Mouse (Mus musculus): ENCODE measurements around the gene Susd4. TPM values are rescaled to one million over a fixed set of nuclear protein-coding genes. Genes with fewer than 3 reads are reported as not detected.

Susd4 gene
- polyA plus RNA-seq, 1 experiment from 2014 or later, result 98.3 TPM

DNA sequence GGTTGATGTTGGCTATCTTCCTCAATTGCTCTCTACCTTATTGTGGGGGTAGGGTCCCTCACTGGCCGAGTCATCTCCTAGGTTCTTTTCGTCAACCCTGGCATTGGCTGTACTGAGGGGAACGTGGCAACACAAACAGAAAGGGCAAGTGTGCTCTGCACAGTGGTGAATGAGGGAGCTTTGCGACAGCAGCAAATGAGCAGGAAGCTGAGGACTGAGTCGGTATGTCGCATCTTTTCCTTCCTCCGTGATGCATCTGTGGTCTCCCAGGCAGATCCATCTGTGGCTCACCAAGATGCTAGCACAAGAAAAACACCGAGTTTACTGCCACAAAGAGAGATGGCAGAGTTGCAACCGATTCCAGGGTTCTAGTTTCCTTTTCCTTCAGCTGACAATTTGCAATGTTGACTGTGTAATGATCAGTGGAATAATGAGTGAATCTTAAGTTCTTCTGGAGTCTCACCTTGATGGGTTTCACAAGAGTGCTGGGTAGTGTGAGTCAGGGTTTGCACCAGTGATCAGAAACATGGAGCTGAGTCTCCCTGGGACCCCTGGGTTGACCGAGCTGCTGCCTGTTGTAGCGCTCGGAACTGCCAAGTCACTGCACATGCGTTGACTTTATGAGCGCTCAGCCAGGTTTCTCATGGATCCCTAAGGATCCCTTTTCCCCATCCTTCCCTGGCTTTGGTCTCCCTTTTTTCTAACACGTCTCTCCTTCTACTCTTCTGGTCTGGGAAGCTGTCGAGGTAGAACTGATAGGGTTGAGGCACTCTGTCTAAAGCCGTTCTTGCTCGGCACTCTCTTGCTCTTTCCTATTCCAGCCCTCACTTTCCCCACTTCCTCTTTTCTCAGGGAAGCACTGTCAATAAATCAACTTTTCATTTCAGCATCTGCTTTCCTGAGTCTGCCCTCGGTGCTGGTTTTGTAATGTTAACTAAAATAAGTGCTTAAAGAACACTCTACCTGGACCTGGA lies 164.5 kb downstream of the Susd4 start:
- H3K27me3 ChIP-seq (ENCODE audit: control insufficient read depth, insufficient read depth, low read length), result no peaks in the 10 kb centered on the region
- H3K36me3 ChIP-seq (ENCODE audit: control insufficient read depth, insufficient read depth, low read length), result no peaks in the 10 kb centered on the region
- no peak overlapping the region for H3K4me2 ChIP-seq (ENCODE audit: low read depth, low read length)
- no peaks in the 10 kb centered on the region for H3K9me3 ChIP-seq (ENCODE audit: control insufficient read depth, low read length)
- ATAC-seq (ENCODE audit: low read depth), result no peak
- WGBS, result 77% methylated on average over 19 of the region's 19 CpGs
- no peaks in the 10 kb centered on the region for H3K4me1 ChIP-seq (ENCODE audit: control insufficient read depth, insufficient read depth, low read length)
- no peak overlapping the region for H3K9ac ChIP-seq (replicated peaks; ENCODE audit: low read depth, low read length)
- no peak overlapping the region for H3K27ac ChIP-seq (ENCODE audit: low read depth, low read length)
- H3K4me3 ChIP-seq (ENCODE audit: low read depth, low read length), result no peak overlapping the region

DNA sequence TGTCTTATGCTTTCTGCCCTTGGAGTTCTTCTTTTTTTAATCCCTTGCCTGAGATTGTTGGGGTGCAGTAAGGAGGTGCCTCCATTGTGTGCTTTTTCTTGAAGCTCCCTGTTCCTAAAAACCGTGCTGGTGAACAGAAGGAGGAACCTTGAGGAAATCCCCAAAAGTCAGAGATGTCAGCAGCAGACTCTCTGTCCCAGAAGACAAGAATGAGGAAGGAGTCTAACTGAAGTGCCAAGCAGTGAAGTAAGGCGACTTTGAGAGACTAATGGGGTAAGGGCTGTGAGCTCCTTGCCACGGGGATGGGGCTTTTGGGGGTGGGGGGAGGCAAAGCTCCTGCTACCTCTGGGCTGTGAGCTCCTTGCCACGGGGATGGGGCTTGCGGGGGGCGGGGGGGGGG lies 171.8 kb downstream of the Susd4 start:
- Histone ChIP-seq H3K9me3 (ENCODE audit: control insufficient read depth, low read length) (no peaks in the 10 kb centered on the region), H3K4me3 (ENCODE audit: low read depth, low read length) (no peak overlapping the region), H3K9ac (replicated peaks; ENCODE audit: low read depth, low read length) (no peak overlapping the region), H3K27me3 (ENCODE audit: control insufficient read depth, insufficient read depth, low read length) (no peaks in the 10 kb centered on the region), H3K4me2 (ENCODE audit: low read depth, low read length) (no peak overlapping the region), H3K4me1 (ENCODE audit: control insufficient read depth, insufficient read depth, low read length) (no peaks in the 10 kb centered on the region), H3K36me3 (ENCODE audit: control insufficient read depth, insufficient read depth, low read length) (no peaks in the 10 kb centered on the region), H3K27ac (ENCODE audit: low read depth, low read length) (no peak overlapping the region)
- 64% methylated on average over 5 of the region's 6 CpGs for WGBS
- ATAC-seq (ENCODE audit: low read depth), result no peak

DNA sequence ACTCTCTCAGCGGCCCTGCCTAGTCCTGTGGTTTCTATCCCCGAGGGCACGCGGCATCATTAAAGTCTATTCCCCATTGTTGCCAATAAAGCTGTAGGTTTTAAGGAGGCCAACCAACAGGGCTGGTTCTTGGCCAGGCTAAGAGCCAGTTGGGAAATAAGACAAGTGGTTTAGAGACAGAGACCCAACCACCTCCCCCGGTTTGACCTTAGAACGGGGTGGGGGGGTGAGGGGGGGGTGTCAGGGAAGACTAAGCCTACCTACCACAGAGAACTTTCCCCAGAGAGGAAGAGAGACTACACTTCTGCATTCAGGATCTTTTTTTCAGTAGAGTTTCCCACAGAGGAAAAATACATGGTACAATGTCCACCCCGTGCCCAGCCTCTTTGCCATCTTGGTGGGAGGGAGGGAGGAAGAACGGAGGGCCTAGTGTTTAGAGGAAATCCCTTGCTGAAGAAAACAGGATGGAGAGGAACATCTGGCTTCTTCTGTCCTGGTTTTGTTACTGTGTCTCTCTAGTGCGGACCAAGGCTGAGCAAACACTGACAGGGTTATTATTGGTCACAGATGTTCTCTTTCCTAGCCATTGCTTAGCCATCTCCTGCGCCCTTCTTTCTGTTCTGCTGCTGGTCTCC lies 173.9 kb downstream of the Susd4 start:
- Histone ChIP-seq H3K27me3 (ENCODE audit: control insufficient read depth, insufficient read depth, low read length) (no peaks in the 10 kb centered on the region), H3K27ac (ENCODE audit: low read depth, low read length) (no peak overlapping the region), H3K4me1 (ENCODE audit: control insufficient read depth, insufficient read depth, low read length) (no peaks in the 10 kb centered on the region), H3K9me3 (ENCODE audit: control insufficient read depth, low read length) (no peaks in the 10 kb centered on the region), H3K4me2 (ENCODE audit: low read depth, low read length) (no peak overlapping the region), H3K9ac (replicated peaks; ENCODE audit: low read depth, low read length) (no peak overlapping the region), H3K4me3 (ENCODE audit: low read depth, low read length) (no peak overlapping the region), H3K36me3 (ENCODE audit: control insufficient read depth, insufficient read depth, low read length) (no peaks in the 10 kb centered on the region)
- ATAC-seq (ENCODE audit: low read depth), result no peak
- 52% methylated on average over 10 of the region's 10 CpGs for WGBS

DNA sequence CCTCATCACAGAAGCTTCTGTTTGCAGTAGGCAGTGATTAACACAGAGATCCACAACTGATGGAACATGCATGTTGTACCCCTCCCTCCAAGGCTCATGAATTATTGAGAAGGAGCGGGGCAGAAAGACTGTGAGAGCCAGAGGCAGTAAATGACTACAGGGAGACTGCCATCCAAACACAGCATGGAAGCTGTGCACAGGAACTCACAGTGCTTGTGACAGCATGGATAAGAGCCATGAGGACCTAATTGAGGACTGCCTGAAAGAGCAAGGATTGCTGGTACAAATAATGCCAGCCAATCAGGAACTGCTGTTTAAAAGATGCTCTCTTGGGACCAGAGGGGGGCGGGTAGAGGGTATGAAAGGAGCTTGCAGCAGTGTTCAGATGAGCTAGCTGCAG lies 178.3 kb downstream of the Susd4 start:
- H3K27ac ChIP-seq (ENCODE audit: low read depth, low read length), result no peak overlapping the region
- 44% methylated on average over 2 of the region's 2 CpGs for WGBS
- no peak overlapping the region for H3K4me2 ChIP-seq (ENCODE audit: low read depth, low read length)
- no peak overlapping the region for H3K9ac ChIP-seq (replicated peaks; ENCODE audit: low read depth, low read length)
- peak; percentile 54 for ATAC-seq (ENCODE audit: low read depth)
- H3K4me1 ChIP-seq (ENCODE audit: control insufficient read depth, insufficient read depth, low read length), result no peaks in the 10 kb centered on the region
- no peaks in the 10 kb centered on the region for H3K9me3 ChIP-seq (ENCODE audit: control insufficient read depth, low read length)
- no peaks in the 10 kb centered on the region for H3K36me3 ChIP-seq (ENCODE audit: control insufficient read depth, insufficient read depth, low read length)
- no peak overlapping the region for H3K4me3 ChIP-seq (ENCODE audit: low read depth, low read length)
- no peaks in the 10 kb centered on the region for H3K27me3 ChIP-seq (ENCODE audit: control insufficient read depth, insufficient read depth, low read length)

DNA sequence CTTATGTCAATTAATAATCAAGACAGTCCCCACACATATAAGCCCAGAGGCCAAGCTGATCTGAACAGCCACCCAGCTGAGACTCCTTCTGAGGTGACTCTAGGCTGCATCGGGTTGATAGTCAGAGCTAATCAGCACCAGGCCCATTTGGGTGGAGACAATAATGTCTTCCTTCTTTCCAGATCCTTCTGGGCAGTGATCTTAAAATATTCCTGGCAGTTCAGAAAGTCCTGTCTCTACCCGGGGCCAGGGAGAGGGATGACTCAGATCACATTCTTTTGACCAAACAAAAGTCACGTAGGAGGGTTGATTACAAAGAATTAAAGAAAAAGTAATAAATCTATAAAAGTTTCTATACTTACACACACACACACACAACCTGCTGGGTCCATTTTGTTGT lies 180.3 kb downstream of the Susd4 start:
- Histone ChIP-seq H3K9ac (replicated peaks; ENCODE audit: low read depth, low read length) (no peak overlapping the region), H3K4me2 (ENCODE audit: low read depth, low read length) (no peak overlapping the region), H3K4me3 (ENCODE audit: low read depth, low read length) (no peak overlapping the region), H3K27me3 (ENCODE audit: control insufficient read depth, insufficient read depth, low read length) (no peaks in the 10 kb centered on the region), H3K4me1 (ENCODE audit: control insufficient read depth, insufficient read depth, low read length) (no peaks in the 10 kb centered on the region), H3K9me3 (ENCODE audit: control insufficient read depth, low read length) (no peaks in the 10 kb centered on the region), H3K27ac (ENCODE audit: low read depth, low read length) (no peak overlapping the region), H3K36me3 (ENCODE audit: control insufficient read depth, insufficient read depth, low read length) (no peaks in the 10 kb centered on the region)
- 96% methylated on average over 3 of the region's 3 CpGs for WGBS
- no peak for ATAC-seq (ENCODE audit: low read depth)

DNA sequence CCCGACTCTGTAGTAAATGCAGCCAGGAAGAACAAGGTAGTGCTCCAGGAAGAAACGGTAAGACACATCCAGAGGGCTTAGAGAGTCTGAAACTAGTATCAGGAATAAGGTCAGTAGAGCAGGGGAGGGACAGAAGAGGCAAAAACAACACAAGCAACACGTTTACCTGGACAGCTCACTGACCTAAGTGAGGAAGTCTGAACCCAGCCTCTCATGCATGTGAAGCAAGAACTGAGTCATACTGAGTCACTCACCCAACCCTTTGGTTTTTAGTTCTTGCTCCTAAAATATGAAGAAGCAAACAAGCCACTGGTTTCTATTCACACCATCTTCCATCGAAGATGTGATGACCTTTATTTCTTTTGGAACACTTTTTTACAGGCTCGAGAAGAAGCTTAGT lies 181.0 kb downstream of the Susd4 start:
- H3K4me1 ChIP-seq (ENCODE audit: control insufficient read depth, insufficient read depth, low read length), result no peaks in the 10 kb centered on the region
- H3K9ac ChIP-seq (replicated peaks; ENCODE audit: low read depth, low read length), result no peak overlapping the region
- no peaks in the 10 kb centered on the region for H3K27me3 ChIP-seq (ENCODE audit: control insufficient read depth, insufficient read depth, low read length)
- H3K9me3 ChIP-seq (ENCODE audit: control insufficient read depth, low read length), result no peaks in the 10 kb centered on the region
- WGBS, result 78% methylated on average over 5 of the region's 5 CpGs
- H3K27ac ChIP-seq (ENCODE audit: low read depth, low read length), result no peak overlapping the region
- H3K4me3 ChIP-seq (ENCODE audit: low read depth, low read length), result no peak overlapping the region
- no peak for ATAC-seq (ENCODE audit: low read depth)
- no peaks in the 10 kb centered on the region for H3K36me3 ChIP-seq (ENCODE audit: control insufficient read depth, insufficient read depth, low read length)
- no peak overlapping the region for H3K4me2 ChIP-seq (ENCODE audit: low read depth, low read length)

DNA sequence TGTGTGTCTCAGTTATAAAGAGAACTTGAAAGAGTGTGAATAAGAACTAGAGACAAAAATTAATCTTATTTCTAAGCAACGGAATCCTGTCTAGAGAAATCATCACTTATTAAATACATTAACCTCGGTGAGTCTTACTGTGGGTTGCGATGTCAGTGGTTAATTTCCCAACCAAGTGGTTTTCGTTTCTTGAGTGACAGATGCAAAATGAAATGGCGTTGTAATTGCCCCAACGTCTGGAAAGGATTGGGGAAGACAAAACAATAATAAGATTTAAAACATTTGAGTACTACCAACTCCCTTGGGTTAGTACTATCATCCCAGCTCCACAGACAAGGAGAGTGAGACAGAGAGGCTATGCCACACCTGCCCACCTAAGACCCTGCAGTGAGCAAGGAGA lies 181.9 kb downstream of the Susd4 start:
- Histone ChIP-seq H3K9ac (replicated peaks; ENCODE audit: low read depth, low read length) (no peak overlapping the region), H3K9me3 (ENCODE audit: control insufficient read depth, low read length) (no peaks in the 10 kb centered on the region), H3K4me3 (ENCODE audit: low read depth, low read length) (no peak overlapping the region), H3K36me3 (ENCODE audit: control insufficient read depth, insufficient read depth, low read length) (no peaks in the 10 kb centered on the region), H3K27ac (ENCODE audit: low read depth, low read length) (no peak overlapping the region), H3K4me2 (ENCODE audit: low read depth, low read length) (no peak overlapping the region), H3K27me3 (ENCODE audit: control insufficient read depth, insufficient read depth, low read length) (no peaks in the 10 kb centered on the region), H3K4me1 (ENCODE audit: control insufficient read depth, insufficient read depth, low read length) (no peaks in the 10 kb centered on the region)
- 78% methylated on average over 6 of the region's 6 CpGs for WGBS
- no peak for ATAC-seq (ENCODE audit: low read depth)

Other genes starting within 250 kb of the Susd4 start
- gene Capn2, start 246.3 kb upstream of the Susd4 start, polyA plus RNA-seq (2014; fragmentation: Nextera tagmentation; extraction: Ambion mirVana), result 64.8 and 91.7 TPM in 2 replicates
- gene Capn8, start 198.9 kb upstream of the Susd4 start, polyA plus RNA-seq (2014; fragmentation: Nextera tagmentation; extraction: Ambion mirVana), result 0.14 TPM in 1 of 2 replicates, not detected in the other
- not detected in 2 replicates for gene Ccdc185, start 14.7 kb upstream of the Susd4 start, polyA plus RNA-seq (2014; fragmentation: Nextera tagmentation; extraction: Ambion mirVana)
- 0.24 and 0.93 TPM in 2 replicates for gene Tlr5, start 190.9 kb downstream of the Susd4 start, polyA plus RNA-seq (2014; fragmentation: Nextera tagmentation; extraction: Ambion mirVana)

Data from neural tube, embryonic 14.5 days (tissue).